ENCODE assay signal across 19 mouse cellular contexts in the genomic region with DNA sequence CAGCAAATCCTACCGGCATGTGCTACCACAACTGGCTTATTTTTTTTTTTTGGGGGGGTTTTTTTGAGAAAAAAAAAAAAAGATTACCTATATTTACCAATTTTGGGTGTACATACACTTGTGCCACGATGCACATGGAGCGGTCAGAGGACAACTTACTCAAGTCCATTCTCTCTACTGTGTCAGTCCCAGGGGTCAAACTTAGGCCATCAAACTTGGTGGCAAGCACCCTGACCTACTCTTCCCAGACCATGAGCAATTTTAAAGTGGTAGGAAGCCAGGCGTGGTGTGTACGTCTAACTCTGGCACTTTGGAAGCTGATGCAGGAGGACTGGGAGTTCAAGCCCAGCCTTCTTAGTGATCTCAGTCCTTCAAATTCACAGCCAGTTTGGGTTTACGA. TPM values are rescaled to one million over a fixed set of nuclear protein-coding genes. Genes with fewer than 3 reads are reported as not detected.
"Had no signal": no experiment of that assay in that cellular context is flagged by ENCODE, and none has a peak within 500 bp of the region (broad histone marks: within the 10 kb centered on the region; RNA-seq: fewer than 3 reads in every experiment).

No protein-coding gene starts in this region.

- H3K4me2 ChIP-seq: midbrain, embryonic 11.5 days had no signal

- H3K27ac ChIP-seq: kidney, postnatal 0 days; layer of hippocampus, adult 2 months; stomach, postnatal 0 days had no signal

- ATAC-seq: intestine, embryonic 16.5 days had no signal

- H3K4me3 ChIP-seq: layer of hippocampus, adult 2 months had no signal

- DNase-seq: layer of hippocampus, adult 9-11 months; lung, adult 2 months; lung, postnatal 14 days; lung, postnatal 4 days; midbrain, embryonic 14.5 days; right cerebral cortex, postnatal 4 days; thymus, adult 2 months; thymus, postnatal 14 days; thymus, postnatal 4 days had no signal

RNA-seq across cellular contexts. Expression of gene Tsnaxip1, which starts 14.3 kb away (rescaled TPM):
- total RNA-seq: left cerebral cortex, postnatal 25 days; megakaryocyte progenitor cell, adult 5-6 weeks; megakaryocyte-erythroid progenitor cell, adult 5-6 weeks had no signal
- polyA plus RNA-seq: intestine, embryonic 16.5 days; kidney, adult 2 months; large intestine, adult 2 months; stomach, postnatal 0 days had no signal
